Mouse (Mus musculus): ENCODE data around the gene Jmjd1c. TPM values are rescaled to one million over a fixed set of nuclear protein-coding genes. Genes with fewer than 3 reads are reported as not detected.

Jmjd1c gene
- polyA plus RNA-seq, 1 experiment from 2014 or later: 33.5 TPM

- Histone ChIP-seq H3K4me2 (no peak overlapping the region), H3K4me3 (no peak overlapping the region), H3K9me3 (replicated peaks) (no peaks in the 10 kb centered on the region), H3K36me3 (no peaks in the 10 kb centered on the region), H3K27me3 (no peaks in the 10 kb centered on the region), H3K4me1 (replicated peaks) (peaks cover 70% of the 10 kb centered on the region), H3K27ac (peak overlapping the region; percentile 87), H3K9ac (no peak overlapping the region)
- no peak for ATAC-seq (replicated peaks; ENCODE audit: insufficient number of reproducible peaks, insufficient read depth, low FRiP score, low read depth)
- 86% methylated on average over 6 of the region's 6 CpGs for WGBS
Measured at GRCm38 (mm10) chr10:67057696-67058095, 38.2 kb upstream of the Jmjd1c start.

GRCm38 (mm10) chr10:67058297-67058696 lies 37.6 kb upstream of the Jmjd1c start:
- WGBS: 30% methylated on average over 7 of the region's 7 CpGs
- Histone ChIP-seq H3K4me1 (replicated peaks) (peaks cover 64% of the 10 kb centered on the region), H3K4me2 (peak overlapping the region; percentile 21; the same call in 1 of the 2 replicates), H3K27ac (peak overlapping the region; percentile 87), H3K27me3 (no peaks in the 10 kb centered on the region), H3K9ac (no peak overlapping the region), H3K9me3 (replicated peaks) (no peaks in the 10 kb centered on the region), H3K4me3 (no peak overlapping the region), H3K36me3 (no peaks in the 10 kb centered on the region)
- ATAC-seq (replicated peaks; ENCODE audit: insufficient number of reproducible peaks, insufficient read depth, low FRiP score, low read depth): no peak

- H3K36me3 ChIP-seq: no peaks in the 10 kb centered on the region
- H3K4me3 ChIP-seq: no peak overlapping the region
- 68% methylated on average over 6 of the region's 6 CpGs for WGBS
- H3K9ac ChIP-seq: no peak overlapping the region
- peak overlapping the region; percentile 87 for H3K27ac ChIP-seq
- no peak for ATAC-seq (replicated peaks; ENCODE audit: insufficient number of reproducible peaks, insufficient read depth, low FRiP score, low read depth)
- H3K4me1 ChIP-seq (replicated peaks): peaks cover 60% of the 10 kb centered on the region
- H3K4me2 ChIP-seq: no peak overlapping the region
- H3K9me3 ChIP-seq (replicated peaks): no peaks in the 10 kb centered on the region
- no peaks in the 10 kb centered on the region for H3K27me3 ChIP-seq
Measured at GRCm38 (mm10) chr10:67058702-67059101, 37.2 kb upstream of the Jmjd1c start.

- H3K4me2 ChIP-seq: peak overlapping the region; percentile 17; the same call in 1 of the 2 replicates
- H3K36me3 ChIP-seq: no peaks in the 10 kb centered on the region
- H3K4me1 ChIP-seq (replicated peaks): peaks cover 49% of the 10 kb centered on the region
- H3K9me3 ChIP-seq (replicated peaks): no peaks in the 10 kb centered on the region
- no peak overlapping the region for H3K9ac ChIP-seq
- WGBS: 45% methylated on average over 10 of the region's 10 CpGs
- no peak for ATAC-seq (replicated peaks; ENCODE audit: insufficient number of reproducible peaks, insufficient read depth, low FRiP score, low read depth)
- H3K4me3 ChIP-seq: no peak overlapping the region
- H3K27ac ChIP-seq: peak overlapping the region; percentile 29; the same call in 1 of the 2 replicates
- no peaks in the 10 kb centered on the region for H3K27me3 ChIP-seq
Measured at GRCm38 (mm10) chr10:67061367-67061801, 34.5 kb upstream of the Jmjd1c start.

GRCm38 (mm10) chr10:67061823-67062222 lies 34.1 kb upstream of the Jmjd1c start:
- peak overlapping the region; percentile 17; the same call in 1 of the 2 replicates for H3K4me2 ChIP-seq
- no peak overlapping the region for H3K9ac ChIP-seq
- no peaks in the 10 kb centered on the region for H3K27me3 ChIP-seq
- no peak overlapping the region for H3K4me3 ChIP-seq
- H3K27ac ChIP-seq: peak overlapping the region; percentile 29; the same call in 1 of the 2 replicates
- H3K36me3 ChIP-seq: no peaks in the 10 kb centered on the region
- no peak for ATAC-seq (replicated peaks; ENCODE audit: insufficient number of reproducible peaks, insufficient read depth, low FRiP score, low read depth)
- peaks cover 45% of the 10 kb centered on the region for H3K4me1 ChIP-seq (replicated peaks)
- no peaks in the 10 kb centered on the region for H3K9me3 ChIP-seq (replicated peaks)
- WGBS: 43% methylated on average over 4 of the region's 4 CpGs

- Histone ChIP-seq H3K4me1 (replicated peaks) (peaks cover 26% of the 10 kb centered on the region), H3K27me3 (no peaks in the 10 kb centered on the region), H3K27ac (0 out of 2 replicates have a peak overlapping the region, but pooled peaks have one; percentile 32), H3K4me3 (no peak overlapping the region), H3K9ac (no peak overlapping the region), H3K36me3 (no peaks in the 10 kb centered on the region), H3K4me2 (no peak overlapping the region), H3K9me3 (replicated peaks) (no peaks in the 10 kb centered on the region)
- WGBS: 67% methylated on average over 7 of the region's 7 CpGs
- no peak for ATAC-seq (replicated peaks; ENCODE audit: insufficient number of reproducible peaks, insufficient read depth, low FRiP score, low read depth)
Measured at GRCm38 (mm10) chr10:67065277-67065887, 30.5 kb upstream of the Jmjd1c start.

GRCm38 (mm10) chr10:67065927-67066326 lies 30.0 kb upstream of the Jmjd1c start:
- Histone ChIP-seq H3K4me2 (no peak overlapping the region), H3K4me1 (replicated peaks) (peaks cover 26% of the 10 kb centered on the region), H3K27ac (0 out of 2 replicates have a peak overlapping the region, but pooled peaks have one; percentile 32), H3K36me3 (no peaks in the 10 kb centered on the region), H3K4me3 (no peak overlapping the region), H3K27me3 (no peaks in the 10 kb centered on the region), H3K9me3 (replicated peaks) (no peaks in the 10 kb centered on the region), H3K9ac (no peak overlapping the region)
- 53% methylated on average over 5 of the region's 5 CpGs for WGBS
- ATAC-seq (replicated peaks; ENCODE audit: insufficient number of reproducible peaks, insufficient read depth, low FRiP score, low read depth): no peak

- Histone ChIP-seq H3K27ac (no peak overlapping the region), H3K4me3 (no peak overlapping the region), H3K27me3 (no peaks in the 10 kb centered on the region), H3K4me1 (replicated peaks) (peaks cover 22% of the 10 kb centered on the region), H3K4me2 (no peak overlapping the region), H3K9ac (no peak overlapping the region), H3K36me3 (no peaks in the 10 kb centered on the region), H3K9me3 (replicated peaks) (no peaks in the 10 kb centered on the region)
- 66% methylated on average over 3 of the region's 3 CpGs for WGBS
- ATAC-seq (replicated peaks; ENCODE audit: insufficient number of reproducible peaks, insufficient read depth, low FRiP score, low read depth): no peak
Measured at GRCm38 (mm10) chr10:67066421-67066820, 29.5 kb upstream of the Jmjd1c start.

GRCm38 (mm10) chr10:67069013-67069412 lies 26.9 kb upstream of the Jmjd1c start:
- peaks cover 16% of the 10 kb centered on the region for H3K4me1 ChIP-seq (replicated peaks)
- no peak overlapping the region for H3K4me3 ChIP-seq
- H3K9ac ChIP-seq: no peak overlapping the region
- H3K27me3 ChIP-seq: no peaks in the 10 kb centered on the region
- WGBS: 66% methylated on average over 10 of the region's 10 CpGs
- ATAC-seq (replicated peaks; ENCODE audit: insufficient number of reproducible peaks, insufficient read depth, low FRiP score, low read depth): no peak
- no peaks in the 10 kb centered on the region for H3K36me3 ChIP-seq
- no peak overlapping the region for H3K4me2 ChIP-seq
- no peak overlapping the region for H3K27ac ChIP-seq
- H3K9me3 ChIP-seq (replicated peaks): no peaks in the 10 kb centered on the region

- H3K36me3 ChIP-seq: no peaks in the 10 kb centered on the region
- no peaks in the 10 kb centered on the region for H3K9me3 ChIP-seq (replicated peaks)
- 64% methylated on average over 4 of the region's 4 CpGs for WGBS
- peak overlapping the region; percentile 23; the same call in 1 of the 2 replicates for H3K27ac ChIP-seq
- no peaks in the 10 kb centered on the region for H3K27me3 ChIP-seq
- H3K4me3 ChIP-seq: no peak overlapping the region
- no peak overlapping the region for H3K9ac ChIP-seq
- H3K4me2 ChIP-seq: no peak overlapping the region
- no peak for ATAC-seq (replicated peaks; ENCODE audit: insufficient number of reproducible peaks, insufficient read depth, low FRiP score, low read depth)
- H3K4me1 ChIP-seq (replicated peaks): peaks cover 7% of the 10 kb centered on the region; the same call in 1 of the 2 replicates
Measured at GRCm38 (mm10) chr10:67071389-67071788, 24.5 kb upstream of the Jmjd1c start.

GRCm38 (mm10) chr10:67071884-67072283 lies 24.0 kb upstream of the Jmjd1c start:
- Histone ChIP-seq H3K36me3 (no peaks in the 10 kb centered on the region), H3K27me3 (no peaks in the 10 kb centered on the region), H3K27ac (peak overlapping the region; percentile 23; the same call in 1 of the 2 replicates), H3K4me2 (no peak overlapping the region), H3K9ac (no peak overlapping the region), H3K4me1 (replicated peaks) (peaks cover 7% of the 10 kb centered on the region; the same call in 1 of the 2 replicates), H3K9me3 (replicated peaks) (no peaks in the 10 kb centered on the region), H3K4me3 (no peak overlapping the region)
- ATAC-seq (replicated peaks; ENCODE audit: insufficient number of reproducible peaks, insufficient read depth, low FRiP score, low read depth): no peak
- WGBS: 67% methylated on average over 5 of the region's 5 CpGs

- WGBS: 79% methylated on average over 4 of the region's 4 CpGs
- no peaks in the 10 kb centered on the region for H3K36me3 ChIP-seq
- H3K4me1 ChIP-seq (replicated peaks): peaks cover 7% of the 10 kb centered on the region; the same call in 1 of the 2 replicates
- H3K9me3 ChIP-seq (replicated peaks): no peaks in the 10 kb centered on the region
- H3K4me2 ChIP-seq: no peak overlapping the region
- no peak overlapping the region for H3K4me3 ChIP-seq
- no peaks in the 10 kb centered on the region for H3K27me3 ChIP-seq
- no peak overlapping the region for H3K9ac ChIP-seq
- H3K27ac ChIP-seq: no peak overlapping the region
- no peak for ATAC-seq (replicated peaks; ENCODE audit: insufficient number of reproducible peaks, insufficient read depth, low FRiP score, low read depth)
Measured at GRCm38 (mm10) chr10:67072600-67072999, 23.3 kb upstream of the Jmjd1c start.

Measured in heart, embryonic 15.5 days (tissue).